Mouse (Mus musculus): Measurements from ENCODE around the gene Hoxb2. TPM values are rescaled to one million over a fixed set of nuclear protein-coding genes. Genes with fewer than 3 reads are reported as not detected.

Hoxb2 gene
- polyA plus RNA-seq, 1 experiment: 4.7 TPM

GRCm38 (mm10) chr11:96332618-96333032 lies 17.7 kb upstream of the Hoxb2 start:
- no peaks in the 10 kb centered on the region for H3K4me1 ChIP-seq (ENCODE audit: control insufficient read depth, insufficient read depth, low read length)
- no peak overlapping the region for H3K4me3 ChIP-seq (replicated peaks; ENCODE audit: insufficient read depth, low read depth, low read length)
- H3K27ac ChIP-seq (ENCODE audit: insufficient read depth, low read length): no peak overlapping the region
- TF ChIP-seq POLR2A (IDR thresholded peaks at IDR 0.05; ENCODE audit: borderline replicate concordance, insufficient read depth, low read length) (no peak), CTCF (IDR thresholded peaks at IDR 0.05; ENCODE audit: borderline replicate concordance, insufficient read depth, low read depth, low read length) (no peak)
- WGBS: 1% methylated on average over 35 of the region's 35 CpGs
- no peak for DNase-seq
- H3K27me3 ChIP-seq (ENCODE audit: control insufficient read depth, insufficient read depth, low read length): peaks cover 5% of the 10 kb centered on the region; the same call in 1 of the 2 replicates

GRCm38 (mm10) chr11:96333241-96334001 lies 16.9 kb upstream of the Hoxb2 start:
- TF ChIP-seq POLR2A (IDR thresholded peaks at IDR 0.05; ENCODE audit: borderline replicate concordance, insufficient read depth, low read length): no peak
- no peak for TF ChIP-seq CTCF (IDR thresholded peaks at IDR 0.05; ENCODE audit: borderline replicate concordance, insufficient read depth, low read depth, low read length)
- no peaks in the 10 kb centered on the region for H3K4me1 ChIP-seq (ENCODE audit: control insufficient read depth, insufficient read depth, low read length)
- DNase-seq: no peak
- WGBS: 4% methylated on average over 17 of the region's 17 CpGs
- H3K27ac ChIP-seq (ENCODE audit: insufficient read depth, low read length): no peak overlapping the region
- H3K4me3 ChIP-seq (replicated peaks; ENCODE audit: insufficient read depth, low read depth, low read length): no peak overlapping the region
- peaks cover 5% of the 10 kb centered on the region; the same call in 1 of the 2 replicates for H3K27me3 ChIP-seq (ENCODE audit: control insufficient read depth, insufficient read depth, low read length)

- Histone ChIP-seq H3K4me1 (ENCODE audit: control insufficient read depth, insufficient read depth, low read length) (no peaks in the 10 kb centered on the region), H3K4me3 (replicated peaks; ENCODE audit: insufficient read depth, low read depth, low read length) (no peak overlapping the region), H3K27ac (ENCODE audit: insufficient read depth, low read length) (no peak overlapping the region), H3K27me3 (ENCODE audit: control insufficient read depth, insufficient read depth, low read length) (peaks cover 5% of the 10 kb centered on the region; the same call in 1 of the 2 replicates)
- no peak for DNase-seq
- WGBS: 8% methylated on average over 2 of the region's 2 CpGs
- TF ChIP-seq POLR2A (IDR thresholded peaks at IDR 0.05; ENCODE audit: borderline replicate concordance, insufficient read depth, low read length) (no peak), CTCF (IDR thresholded peaks at IDR 0.05; ENCODE audit: borderline replicate concordance, insufficient read depth, low read depth, low read length) (no peak)
Measured at GRCm38 (mm10) chr11:96334002-96334364, 16.3 kb upstream of the Hoxb2 start.

GRCm38 (mm10) chr11:96334998-96335397 lies 15.3 kb upstream of the Hoxb2 start:
- no peaks in the 10 kb centered on the region for H3K4me1 ChIP-seq (ENCODE audit: control insufficient read depth, insufficient read depth, low read length)
- H3K27ac ChIP-seq (ENCODE audit: insufficient read depth, low read length): no peak overlapping the region
- no peak for DNase-seq
- H3K4me3 ChIP-seq (replicated peaks; ENCODE audit: insufficient read depth, low read depth, low read length): no peak overlapping the region
- TF ChIP-seq POLR2A (IDR thresholded peaks at IDR 0.05; ENCODE audit: borderline replicate concordance, insufficient read depth, low read length) (no peak), CTCF (IDR thresholded peaks at IDR 0.05; ENCODE audit: borderline replicate concordance, insufficient read depth, low read depth, low read length) (no peak)
- H3K27me3 ChIP-seq (ENCODE audit: control insufficient read depth, insufficient read depth, low read length): peaks cover 5% of the 10 kb centered on the region; the same call in 1 of the 2 replicates
- WGBS: 26% methylated on average over 3 of the region's 3 CpGs

- Histone ChIP-seq H3K4me1 (ENCODE audit: control insufficient read depth, insufficient read depth, low read length) (no peaks in the 10 kb centered on the region), H3K4me3 (replicated peaks; ENCODE audit: insufficient read depth, low read depth, low read length) (no peak overlapping the region), H3K27me3 (ENCODE audit: control insufficient read depth, insufficient read depth, low read length) (peaks cover 8% of the 10 kb centered on the region; the same call in 1 of the 2 replicates), H3K27ac (ENCODE audit: insufficient read depth, low read length) (no peak overlapping the region)
- no peak for TF ChIP-seq CTCF (IDR thresholded peaks at IDR 0.05; ENCODE audit: borderline replicate concordance, insufficient read depth, low read depth, low read length)
- TF ChIP-seq POLR2A (IDR thresholded peaks at IDR 0.05; ENCODE audit: borderline replicate concordance, insufficient read depth, low read length): no peak
- no peak for DNase-seq
- 4% methylated on average over 2 of the region's 2 CpGs for WGBS
Measured at GRCm38 (mm10) chr11:96336597-96336996, 13.7 kb upstream of the Hoxb2 start.

GRCm38 (mm10) chr11:96337026-96337425 lies 13.3 kb upstream of the Hoxb2 start:
- Histone ChIP-seq H3K4me1 (ENCODE audit: control insufficient read depth, insufficient read depth, low read length) (no peaks in the 10 kb centered on the region), H3K27me3 (ENCODE audit: control insufficient read depth, insufficient read depth, low read length) (peaks cover 9% of the 10 kb centered on the region; the same call in 1 of the 2 replicates), H3K27ac (ENCODE audit: insufficient read depth, low read length) (no peak overlapping the region), H3K4me3 (replicated peaks; ENCODE audit: insufficient read depth, low read depth, low read length) (no peak overlapping the region)
- 4% methylated on average over 6 of the region's 6 CpGs for WGBS
- TF ChIP-seq CTCF (IDR thresholded peaks at IDR 0.05; ENCODE audit: borderline replicate concordance, insufficient read depth, low read depth, low read length) (no peak), POLR2A (IDR thresholded peaks at IDR 0.05; ENCODE audit: borderline replicate concordance, insufficient read depth, low read length) (no peak)
- DNase-seq: no peak

- H3K27me3 ChIP-seq (ENCODE audit: control insufficient read depth, insufficient read depth, low read length): peaks cover 4% of the 10 kb centered on the region; the same call in 1 of the 2 replicates
- WGBS: 13% methylated on average over 7 of the region's 7 CpGs
- no peak overlapping the region for H3K27ac ChIP-seq (ENCODE audit: insufficient read depth, low read length)
- no peaks in the 10 kb centered on the region for H3K4me1 ChIP-seq (ENCODE audit: control insufficient read depth, insufficient read depth, low read length)
- no peak for DNase-seq
- no peak for TF ChIP-seq POLR2A (IDR thresholded peaks at IDR 0.05; ENCODE audit: borderline replicate concordance, insufficient read depth, low read length)
- no peak for TF ChIP-seq CTCF (IDR thresholded peaks at IDR 0.05; ENCODE audit: borderline replicate concordance, insufficient read depth, low read depth, low read length)
- H3K4me3 ChIP-seq (replicated peaks; ENCODE audit: insufficient read depth, low read depth, low read length): no peak overlapping the region
Measured at GRCm38 (mm10) chr11:96338957-96339855, 11.1 kb upstream of the Hoxb2 start.

Measured in cerebellum, adult 2 months (tissue).